Mouse (Mus musculus): ENCODE data around the gene Apbb2.

Gene Apbb2

GRCm38 (mm10) chr5:66417289-66417688 is 201.3 kb downstream of the Apbb2 start:
- no peak for DNase-seq (ENCODE audit: low read depth, low spot score)

- DNase-seq (ENCODE audit: low read depth, low spot score), result no peak
These were observed 202.7 kb downstream of the Apbb2 start for GRCm38 (mm10) chr5:66415700-66416543.

DNA sequence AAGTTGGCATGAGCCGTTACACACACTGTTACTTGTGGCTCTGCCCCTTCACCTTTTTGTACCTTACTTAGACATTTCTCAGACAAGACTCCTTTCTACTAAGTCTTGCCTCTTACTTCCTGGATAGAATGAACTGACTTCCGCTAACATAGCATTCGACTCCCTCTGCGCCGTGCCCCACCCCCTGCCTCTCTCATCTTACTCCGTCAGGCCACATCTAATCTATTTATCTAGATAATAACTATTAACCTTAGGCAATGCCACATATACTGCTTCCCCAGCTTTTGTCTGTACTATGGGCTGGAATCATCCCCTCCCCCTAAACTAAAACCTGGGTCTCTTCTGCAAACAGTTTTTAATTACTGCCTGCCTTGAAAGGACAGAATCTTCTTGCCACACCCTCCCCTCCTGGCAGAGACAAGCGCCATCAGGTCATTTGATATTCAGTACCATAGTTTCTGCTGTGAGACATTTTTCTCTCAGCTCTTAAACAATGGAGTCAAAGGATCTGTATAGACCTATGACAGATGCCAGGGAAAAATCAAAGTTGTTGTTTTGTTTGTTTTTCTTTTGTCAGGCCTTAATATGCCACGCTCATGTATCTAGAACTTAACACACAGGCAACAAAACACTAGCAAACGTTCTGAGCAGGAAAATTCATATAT is 203.4 kb downstream of the Apbb2 start:
- no peak for DNase-seq (ENCODE audit: low read depth, low spot score)

- DNase-seq (ENCODE audit: low read depth, low spot score), result no peak
These were observed 205.2 kb downstream of the Apbb2 start for GRCm38 (mm10) chr5:66413402-66413801.

- no peak for DNase-seq (ENCODE audit: low read depth, low spot score)
These were observed 205.8 kb downstream of the Apbb2 start for GRCm38 (mm10) chr5:66412821-66413220.

DNA sequence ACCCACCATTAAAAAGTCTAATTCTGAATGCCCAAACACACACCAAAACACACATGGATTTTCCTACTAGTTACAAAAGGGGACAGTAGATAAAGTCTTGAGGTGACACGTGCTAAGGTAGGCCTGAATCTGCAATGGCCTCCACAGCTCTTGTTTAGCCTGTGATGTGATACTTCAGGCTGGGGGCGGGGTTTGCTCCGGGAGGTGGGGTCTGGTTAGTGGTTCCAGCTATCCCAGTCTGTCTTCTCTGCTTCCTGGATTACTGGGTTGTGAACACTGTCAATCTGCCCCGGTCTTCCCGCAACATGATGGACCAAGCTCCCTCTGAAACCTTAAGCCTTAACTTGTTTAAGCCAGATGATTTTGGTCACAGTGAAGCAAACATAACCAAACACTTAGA is 210.0 kb downstream of the Apbb2 start:
- DNase-seq (ENCODE audit: low read depth, low spot score), result no peak

DNA sequence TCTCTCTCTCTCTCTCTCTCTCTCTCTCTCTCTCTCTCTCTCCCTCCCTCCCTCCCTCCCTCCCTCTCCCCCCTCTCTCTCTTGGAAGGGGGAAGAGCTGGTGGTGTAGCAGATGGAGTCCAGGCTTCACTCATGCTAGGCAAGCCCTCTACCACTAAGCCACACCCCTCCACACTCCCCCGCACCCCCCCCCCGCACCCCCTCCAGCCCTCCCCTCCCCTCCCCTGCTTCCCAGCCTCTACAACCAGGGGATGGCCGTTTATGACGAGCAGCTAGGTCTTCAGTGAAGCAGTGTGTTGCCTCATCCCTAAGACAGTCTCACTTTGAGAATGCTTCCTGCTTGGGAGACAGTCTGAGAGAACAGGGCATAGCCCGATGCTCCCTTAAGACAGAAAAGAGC is 210.6 kb downstream of the Apbb2 start:
- no peak for DNase-seq (ENCODE audit: low read depth, low spot score)

DNA sequence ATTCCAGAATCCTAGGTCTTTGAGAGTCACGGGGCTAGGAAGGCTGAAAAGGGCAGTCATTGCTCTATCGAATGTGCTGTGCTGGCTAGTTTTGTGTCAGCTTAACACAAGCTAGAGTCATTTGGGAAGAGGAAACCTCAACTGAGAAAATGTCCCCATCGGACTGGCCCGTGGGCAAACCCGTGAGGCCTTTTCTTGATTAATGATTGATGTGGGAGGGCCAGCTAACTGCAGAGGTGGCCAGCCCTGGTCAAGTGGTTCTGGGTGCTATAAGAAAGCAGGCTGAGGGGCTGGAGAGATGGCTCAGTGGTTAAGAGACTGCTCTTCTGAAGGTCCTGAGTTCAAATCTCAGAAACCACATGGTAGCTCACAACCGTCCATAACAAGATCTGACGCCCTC is 212.2 kb downstream of the Apbb2 start:
- DNase-seq (ENCODE audit: low read depth, low spot score), result no peak

- DNase-seq (ENCODE audit: low read depth, low spot score), result peak; percentile 19
These were observed 212.7 kb downstream of the Apbb2 start for GRCm38 (mm10) chr5:66405731-66406399.

GRCm38 (mm10) chr5:66405305-66405704 is 213.3 kb downstream of the Apbb2 start:
- no peak for DNase-seq (ENCODE audit: low read depth, low spot score)

- DNase-seq (ENCODE audit: low read depth, low spot score), result no peak
These were observed 218.0 kb downstream of the Apbb2 start for GRCm38 (mm10) chr5:66400563-66400962.

DNA sequence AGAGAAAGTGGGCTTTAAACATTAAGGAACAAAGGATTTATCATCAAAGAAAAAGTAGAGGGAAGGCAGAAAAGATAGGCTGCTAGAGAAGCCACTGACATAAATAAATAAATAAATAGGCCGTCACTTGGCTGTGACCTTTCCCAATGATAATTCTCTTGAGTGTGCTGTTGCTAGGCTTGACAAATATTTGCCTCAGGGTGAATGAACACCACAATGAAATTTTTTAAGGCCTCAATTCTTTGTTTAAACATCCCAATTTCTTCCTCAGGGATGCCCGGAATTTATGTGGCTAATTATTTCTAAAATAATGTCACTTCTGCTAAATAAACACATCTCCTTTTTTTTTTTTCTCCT is 219.3 kb downstream of the Apbb2 start:
- no peak for DNase-seq (ENCODE audit: low read depth, low spot score)

- DNase-seq (ENCODE audit: low read depth, low spot score), result peak; percentile 22
These were observed 219.9 kb downstream of the Apbb2 start for GRCm38 (mm10) chr5:66398530-66399263.

DNA sequence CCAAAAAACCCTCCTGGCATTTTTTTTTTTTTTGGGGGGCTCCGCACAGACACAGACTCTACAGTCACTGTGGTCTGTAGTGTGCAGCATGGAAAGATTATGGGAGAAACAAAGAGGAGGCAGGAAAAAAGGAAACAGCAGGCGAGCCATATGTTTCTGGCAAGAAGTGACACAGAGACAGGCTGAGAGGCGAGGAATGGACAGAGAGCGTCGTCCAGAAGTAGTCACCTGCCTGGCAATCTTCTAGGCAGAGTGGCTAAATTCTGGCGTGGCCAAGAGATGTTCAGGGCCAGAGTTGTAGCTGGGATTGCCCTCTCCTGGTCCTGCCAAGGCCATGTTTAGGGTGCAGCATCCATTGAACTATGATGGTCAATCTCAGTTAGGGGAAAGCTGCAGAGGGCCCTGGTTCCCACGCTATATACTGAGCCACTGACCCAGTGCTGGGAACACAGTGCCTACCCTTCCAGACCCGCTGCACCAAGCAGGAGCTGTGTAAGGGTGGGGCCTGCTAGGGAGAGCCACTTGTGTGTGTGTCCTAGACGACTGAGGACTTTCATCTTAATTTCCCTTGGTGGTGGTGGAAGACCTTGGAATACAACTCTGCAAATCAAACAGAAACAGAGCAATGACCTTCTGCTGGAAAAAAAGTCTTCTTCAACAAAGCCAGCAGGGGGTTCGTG is 224.7 kb downstream of the Apbb2 start:
- no peak for DNase-seq (ENCODE audit: low read depth, low spot score)

GRCm38 (mm10) chr5:66392861-66393529 is 225.6 kb downstream of the Apbb2 start:
- peak; percentile 12 for DNase-seq (ENCODE audit: low read depth, low spot score)

- DNase-seq (ENCODE audit: low read depth, low spot score), result no peak
These were observed 226.8 kb downstream of the Apbb2 start for GRCm38 (mm10) chr5:66391771-66392170.

- no peak for DNase-seq (ENCODE audit: low read depth, low spot score)
These were observed 227.3 kb downstream of the Apbb2 start for GRCm38 (mm10) chr5:66391299-66391698.

- DNase-seq (ENCODE audit: low read depth, low spot score), result peak; percentile 18
These were observed 228.0 kb downstream of the Apbb2 start for GRCm38 (mm10) chr5:66390567-66390966.

DNA sequence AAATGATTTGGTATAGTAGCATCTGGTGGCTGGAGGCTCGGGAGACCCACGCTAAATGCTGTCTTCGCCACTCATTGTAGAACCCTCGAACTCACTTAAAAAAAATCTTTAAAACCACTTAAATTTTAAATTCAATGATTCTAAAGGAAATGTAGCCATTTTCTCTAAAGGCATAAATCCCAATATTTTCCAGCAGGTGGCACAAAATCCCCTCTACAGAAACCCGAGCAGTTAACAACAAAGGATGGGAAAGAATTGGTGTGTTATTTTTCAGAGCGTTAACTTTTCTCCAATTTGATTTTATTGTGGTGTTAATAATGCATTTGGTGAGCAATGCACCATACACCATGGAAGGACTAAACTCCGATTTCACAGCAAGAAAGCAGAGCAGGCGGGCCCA is 231.1 kb downstream of the Apbb2 start:
- DNase-seq (ENCODE audit: low read depth, low spot score), result peak; percentile 51

- peak; percentile 73 for DNase-seq (ENCODE audit: low read depth, low spot score)
These were observed 232.9 kb downstream of the Apbb2 start for GRCm38 (mm10) chr5:66385636-66386035.

All from 3T3-L1 (cell line).